Comparison of ENCODE assay signal across 26 mouse cellular contexts in genomic region chr15:12307114-12307513, GRCm38 (mm10). TPM values are rescaled to one million over a fixed set of nuclear protein-coding genes. Genes with fewer than 3 reads are reported as not detected.
A peak's percentile ranks its signal among the peaks of the same experiment; 100 is the strongest.
DNase-seq lines count a peak whose midpoint lies in the region; ATAC-seq and TF ChIP-seq lines count a peak whose summit lies in the region.
"Had no signal": no experiment of that assay in that cellular context is flagged by ENCODE, and none has a peak within 500 bp of the region (broad histone marks: within the 10 kb centered on the region; RNA-seq: fewer than 3 reads in every experiment).

No protein-coding gene starts in this region.

- TF ChIP-seq RAD21 in MEL (IDR thresholded peaks at IDR 0.05; ENCODE audit: low read depth, low read length): no peak

- no peak for TF ChIP-seq POLR2A in MEL (IDR thresholded peaks at IDR 0.05; ENCODE audit: control insufficient read depth in 1 of 2, insufficient read depth in 1 of 2, low read depth in 1 of 2, low read length in 2 of 2, poor library complexity in 1 of 2)
- no peak for TF ChIP-seq POLR2A in bone marrow macrophage, adult 2 months (IDR thresholded peaks at IDR 0.05; ENCODE audit: borderline replicate concordance, low read depth, low read length)

- no peaks in the 10 kb centered on the region for H3K36me3 ChIP-seq in liver, embryonic 12.5 days
- H3K36me3 ChIP-seq in liver, embryonic 11.5 days (ENCODE audit: control insufficient read depth, insufficient read depth, low read length): no peaks in the 10 kb centered on the region
- H3K36me3 ChIP-seq in MEL (ENCODE audit: control insufficient read depth in 1 of 2, insufficient read depth in 2 of 2, low read length in 2 of 2) (peaks cover 0 to 47% of the 10 kb centered on the region in 2 experiments; a peak in 2 of 4 replicates), macrophage (ENCODE audit: inconsistent target) (no peaks in the 10 kb centered on the region)
- H3K36me3 ChIP-seq in kidney, embryonic 14.5 days (ENCODE audit: control insufficient read depth, insufficient read depth, low read length): no peaks in the 10 kb centered on the region
- H3K36me3 ChIP-seq: embryonic facial prominence, embryonic 10.5 days; hindbrain, embryonic 15.5 days; midbrain, embryonic 12.5 days had no signal

- no peak overlapping the region for H3K4me3 ChIP-seq in liver, embryonic 12.5 days
- no peak overlapping the region for H3K4me3 ChIP-seq in liver, embryonic 11.5 days (ENCODE audit: low read depth, low read length)
- H3K4me3 ChIP-seq in MEL (ENCODE audit: control insufficient read depth in 1 of 2, insufficient read depth in 1 of 2, low read depth in 2 of 2, low read length in 2 of 2): no peak overlapping the region; a peak in 1 of 4 replicates
- no peak overlapping the region for H3K4me3 ChIP-seq in bone marrow macrophage, adult 2 months (ENCODE audit: insufficient read depth, low read length)
- H3K4me3 ChIP-seq in macrophage (ENCODE audit: inconsistent target): no peak overlapping the region
- H3K4me3 ChIP-seq in kidney, embryonic 14.5 days (ENCODE audit: low read length): no peak overlapping the region
- H3K4me3 ChIP-seq: embryonic facial prominence, embryonic 10.5 days; hindbrain, embryonic 15.5 days; layer of hippocampus, adult 2 months; left cerebral cortex, adult 2 months; midbrain, embryonic 12.5 days had no signal

- H3K9me3 ChIP-seq in liver, embryonic 12.5 days (replicated peaks): no peaks in the 10 kb centered on the region
- H3K9me3 ChIP-seq in liver, embryonic 11.5 days (ENCODE audit: control insufficient read depth, low read length): no peaks in the 10 kb centered on the region
- H3K9me3 ChIP-seq in MEL (replicated peaks; ENCODE audit: insufficient read depth, low read length): no peaks in the 10 kb centered on the region
- no peaks in the 10 kb centered on the region for H3K9me3 ChIP-seq in kidney, embryonic 14.5 days (ENCODE audit: control insufficient read depth, low read length)
- H3K9me3 ChIP-seq: embryonic facial prominence, embryonic 10.5 days; hindbrain, embryonic 15.5 days; midbrain, embryonic 12.5 days had no signal

- TF ChIP-seq EP300 in MEL (IDR thresholded peaks at IDR 0.05; ENCODE audit: low read depth in 1 of 2, low read length in 2 of 2): no peak

- peaks cover 52% of the 10 kb centered on the region for H3K4me1 ChIP-seq in liver, embryonic 12.5 days
- H3K4me1 ChIP-seq in liver, embryonic 11.5 days (replicated peaks; ENCODE audit: control insufficient read depth, insufficient read depth, low read length): peaks cover 16% of the 10 kb centered on the region
- peaks cover 18 to 43% of the 10 kb centered on the region in 2 experiments for H3K4me1 ChIP-seq in MEL (ENCODE audit: control insufficient read depth in 1 of 2, insufficient read depth in 2 of 2, low read length in 2 of 2)
- peaks cover 21% of the 10 kb centered on the region for H3K4me1 ChIP-seq in bone marrow macrophage, adult 2 months (ENCODE audit: control insufficient read depth, insufficient read depth, low read length)
- no peaks in the 10 kb centered on the region for H3K4me1 ChIP-seq in kidney, embryonic 14.5 days (ENCODE audit: control insufficient read depth, insufficient read depth, low read length)
- H3K4me1 ChIP-seq: embryonic facial prominence, embryonic 10.5 days; hindbrain, embryonic 15.5 days; midbrain, embryonic 12.5 days had no signal

- no peaks in the 10 kb centered on the region for H3K79me2 ChIP-seq in MEL (ENCODE audit: control insufficient read depth, insufficient read depth, low read length, poor library complexity)
- no peaks in the 10 kb centered on the region for H3K79me2 ChIP-seq in macrophage (ENCODE audit: inconsistent target)

- peak overlapping the region; percentile 59 for H3K4me2 ChIP-seq in liver, embryonic 12.5 days
- H3K4me2 ChIP-seq in liver, embryonic 11.5 days: no peak overlapping the region
- no peak overlapping the region for H3K4me2 ChIP-seq in kidney, embryonic 14.5 days (replicated peaks; ENCODE audit: low read depth, low read length)
- H3K4me2 ChIP-seq: hindbrain, embryonic 15.5 days; midbrain, embryonic 12.5 days had no signal

- H3K27me3 ChIP-seq in liver, embryonic 12.5 days (replicated peaks): no peaks in the 10 kb centered on the region
- no peaks in the 10 kb centered on the region for H3K27me3 ChIP-seq in liver, embryonic 11.5 days (replicated peaks; ENCODE audit: control insufficient read depth, insufficient read depth, low read length)
- no peaks in the 10 kb centered on the region for H3K27me3 ChIP-seq in MEL (ENCODE audit: control insufficient read depth in 1 of 2, insufficient read depth in 2 of 2, low read length in 2 of 2)
- H3K27me3 ChIP-seq in kidney, embryonic 14.5 days (ENCODE audit: control insufficient read depth, insufficient read depth, low read length): no peaks in the 10 kb centered on the region
- H3K27me3 ChIP-seq: hindbrain, embryonic 15.5 days; midbrain, embryonic 12.5 days; Patski had no signal

- 61% methylated on average over 4 of the region's 4 CpGs for WGBS in liver, embryonic 12.5 days (ENCODE audit: insufficient replicate concordance)
- 63% methylated on average over 4 of the region's 4 CpGs for WGBS in liver, embryonic 11.5 days
- 37% methylated on average over 4 of the region's 4 CpGs for WGBS in macrophage (ENCODE audit: missing documents)
- 70% methylated on average over 4 of the region's 4 CpGs for WGBS in kidney, embryonic 14.5 days

- peak overlapping the region; percentile 85 for H3K27ac ChIP-seq in liver, embryonic 12.5 days
- no peak overlapping the region for H3K27ac ChIP-seq in liver, embryonic 11.5 days (ENCODE audit: low read depth, low read length)
- peak overlapping the region; percentile 71 for H3K27ac ChIP-seq in MEL (ENCODE audit: control insufficient read depth, low read depth, low read length)
- H3K27ac ChIP-seq in bone marrow macrophage, adult 2 months (ENCODE audit: insufficient read depth, low read depth, low read length): peak overlapping the region; percentile 83
- peak overlapping the region; percentile 86 for H3K27ac ChIP-seq in macrophage
- no peak overlapping the region for H3K27ac ChIP-seq in kidney, embryonic 14.5 days (ENCODE audit: low read depth, low read length)
- H3K27ac ChIP-seq: embryonic facial prominence, embryonic 10.5 days; hindbrain, embryonic 15.5 days; layer of hippocampus, adult 2 months; left cerebral cortex, adult 2 months; midbrain, embryonic 12.5 days had no signal

- TF ChIP-seq CTCF in MEL (IDR thresholded peaks at IDR 0.05 in 2 of 3, conservative IDR thresholded peaks at IDR 0.05 in 1 of 3; ENCODE audit: control insufficient read depth in 1 of 3, insufficient read depth in 1 of 3, low read depth in 2 of 3, low read length in 3 of 3, poor library complexity in 1 of 3, severe bottlenecking in 1 of 3): no peak
- TF ChIP-seq CTCF in bone marrow macrophage, adult 2 months (IDR thresholded peaks at IDR 0.05; ENCODE audit: low read depth, low read length): no peak

- DNase-seq in liver, embryonic 11.5 days (ENCODE audit: low spot score): no peak
- DNase-seq in MEL (ENCODE audit: low read depth, low spot score): no peak
- DNase-seq in adrenal gland, adult (ENCODE audit: inconsistent age in 2 of 2, low spot score in 1 of 2): no peak
- no peak for DNase-seq in embryo, embryonic 10 days (ENCODE audit: low spot score)
- DNase-seq: adrenal gland, postnatal 36 days; cerebellum, adult 18-20 months; cerebellum, postnatal 36 days; heart, postnatal 4 days; kidney, adult 2 months; kidney, postnatal 14 days; left cerebral cortex, postnatal 4 days; retina, postnatal 1 day had no signal

- peak overlapping the region; percentile 34; the same call in 1 of the 2 replicates for H3K9ac ChIP-seq in liver, embryonic 12.5 days
- H3K9ac ChIP-seq in liver, embryonic 11.5 days (ENCODE audit: low read depth, low read length): no peak overlapping the region
- H3K9ac ChIP-seq in MEL (ENCODE audit: control insufficient read depth, low read depth, low read length, poor library complexity, severe bottlenecking): peak overlapping the region; percentile 49
- no peak overlapping the region for H3K9ac ChIP-seq in kidney, embryonic 14.5 days (ENCODE audit: low read depth, low read length)
- H3K9ac ChIP-seq: hindbrain, embryonic 15.5 days; midbrain, embryonic 12.5 days had no signal

- ATAC-seq in liver, embryonic 12.5 days: no peak
- no peak for ATAC-seq in liver, embryonic 11.5 days (replicated peaks; ENCODE audit: low FRiP score)
- ATAC-seq in kidney, embryonic 14.5 days (ENCODE audit: low FRiP score, low TSS enrichment): no peak
- ATAC-seq: activated CD4-positive, CD25-positive, alpha-beta regulatory T cell, adult 4 months; forebrain, embryonic 14.5 days; Patski had no signal

RNA-seq across cellular contexts. Expression of gene Golph3, which starts 14.1 kb away (rescaled TPM):
- polyA plus RNA-seq in liver, embryonic 12.5 days (2016; fragmentation: Nextera tagmentation; extraction: Ambion mirVana): 79.8 and 82.7 TPM in 2 replicates
- polyA plus RNA-seq in liver, embryonic 11.5 days (2014; fragmentation: Nextera tagmentation; extraction: Ambion mirVana): 93.0 and 107 TPM in 2 replicates
- 99.2 and 113 TPM in 2 replicates for total RNA-seq in MEL (2012; rRNA removed)
- polyA plus RNA-seq in MEL (2012; ENCODE audit: insufficient read depth in 1 of 2, insufficient read length in 2 of 2, low read depth in 1 of 2, low replicate concordance in 2 of 2, missing spikeins in 1 of 2): 100 to 1,000 TPM in 1 of 2 experiments, 10 to 100 TPM in 1; 81.1 to 149 TPM
- 87.7 and 99.3 TPM in 2 replicates for polyA plus RNA-seq in bone marrow macrophage, adult 2 months (2012; ENCODE audit: insufficient read depth, insufficient read length, missing spikeins)
- 100 to 1,000 TPM in 8 of 26 experiments, 10 to 100 TPM in 18; 45.1 to 274 (median 82.7) TPM for total RNA-seq in macrophage (2018; cell fraction: chromatin; rRNA removed)
- total RNA-seq in macrophage (2018; cell fraction: cytosol; rRNA removed): 100 to 1,000 TPM; 103 to 192 (median 119) TPM
- 100 to 1,000 TPM in 16 of 26 experiments, 10 to 100 TPM in 10; 77.4 to 227 (median 114) TPM for total RNA-seq in macrophage (2018; cell fraction: nucleus; rRNA removed)
- 90.8 to 97.5 TPM (median 92.4 TPM) in 3 replicates for polyA plus RNA-seq in macrophage (2018)
- polyA plus RNA-seq in kidney, embryonic 14.5 days (2014; fragmentation: Nextera tagmentation; extraction: Ambion mirVana): 78.7 and 116 TPM in 2 replicates

RNA-seq across cellular contexts. Expression of gene 1810049J17Rik, which starts 14.6 kb away (rescaled TPM):
- 1.2 and 1.9 TPM in 2 replicates for polyA plus RNA-seq in liver, embryonic 12.5 days (2016; fragmentation: Nextera tagmentation; extraction: Ambion mirVana)
- 0.58 and 1.3 TPM in 2 replicates for polyA plus RNA-seq in liver, embryonic 11.5 days (2014; fragmentation: Nextera tagmentation; extraction: Ambion mirVana)
- 17.9 and 23.9 TPM in 2 replicates for total RNA-seq in MEL (2012; rRNA removed)
- polyA plus RNA-seq in MEL (2012; ENCODE audit: insufficient read depth in 1 of 2, insufficient read length in 2 of 2, low read depth in 1 of 2, low replicate concordance in 2 of 2, missing spikeins in 1 of 2): not detected
- polyA plus RNA-seq in bone marrow macrophage, adult 2 months (2012; ENCODE audit: insufficient read depth, insufficient read length, missing spikeins): not detected in 2 replicates
- total RNA-seq in macrophage (2018; cell fraction: chromatin; rRNA removed): 10 to 100 TPM in 1 of 26 experiments, 1 to 10 TPM in 12, not detected in 13; 1.7 to 18.1 (median 3.8) TPM
- total RNA-seq in macrophage (2018; cell fraction: cytosol; rRNA removed): 10 to 100 TPM in 1 of 26 experiments, 1 to 10 TPM in 24, under 1 TPM in 1; 0.99 to 10.9 (median 3.3) TPM
- total RNA-seq in macrophage (2018; cell fraction: nucleus; rRNA removed): 10 to 100 TPM in 1 of 26 experiments, 1 to 10 TPM in 15, not detected in 10; 2.0 to 11.9 (median 6.3) TPM
- 1.7 to 3.2 TPM (median 2.3 TPM) in 3 replicates for polyA plus RNA-seq in macrophage (2018)
- polyA plus RNA-seq in kidney, embryonic 14.5 days (2014; fragmentation: Nextera tagmentation; extraction: Ambion mirVana): 0.81 and 1.9 TPM in 2 replicates
- total RNA-seq: left cerebral cortex, postnatal 4 days; liver, adult 2 months; monocyte, adult 5-6 weeks had no signal
- polyA plus RNA-seq: activated CD4-positive, CD25-positive, alpha-beta regulatory T cell, adult 4 months; embryonic facial prominence, embryonic 10.5 days; kidney, adult 2 months; liver, adult 2 months had no signal

Comparison
In these comparisons a context has a peak if more than half of its experiments do, and no peak if none do; other contexts are left out.
1. H3K27ac ChIP-seq: peak in liver, embryonic 12.5 days (single experiment), MEL (single experiment), bone marrow macrophage, adult 2 months (single experiment) and macrophage (single experiment); none in liver, embryonic 11.5 days (single experiment) and kidney, embryonic 14.5 days (single experiment).
2. H3K9ac ChIP-seq: peak in liver, embryonic 12.5 days (single experiment) and MEL (single experiment); none in liver, embryonic 11.5 days (single experiment) and kidney, embryonic 14.5 days (single experiment).